In genomic region chr2:179448256-179448655, GRCm38 (mm10) we compare ENCODE assay signal across 35 mouse cellular contexts. TPM values are rescaled to one million over a fixed set of nuclear protein-coding genes. Genes with fewer than 3 reads are reported as not detected.
"Had no signal": no experiment of that assay in that cellular context is flagged by ENCODE, and none has a peak within 500 bp of the region (broad histone marks: within the 10 kb centered on the region; RNA-seq: fewer than 3 reads in every experiment).

No protein-coding gene starts in this region.

- H3K4me3 ChIP-seq: heart, embryonic 10.5 days; heart, embryonic 12.5 days; heart, embryonic 13.5 days; heart, embryonic 15.5 days; hindbrain, embryonic 10.5 days; hindbrain, embryonic 12.5 days; hindbrain, embryonic 13.5 days; hindbrain, embryonic 15.5 days; intestine, embryonic 15.5 days; kidney, embryonic 15.5 days; layer of hippocampus, adult 2 months had no signal

- DNase-seq: heart, postnatal 10 days; heart, postnatal 14 days; heart, postnatal 36 days; heart, postnatal 4 days; kidney, adult 11 months; kidney, adult 18-20 months; kidney, adult 2 months; kidney, adult 8-10 months; kidney, adult 9 months; kidney, postnatal 10 days; kidney, postnatal 14 days; kidney, postnatal 25 days; kidney, postnatal 36 days; kidney, postnatal 4 days; layer of hippocampus, adult 9-11 months; layer of hippocampus, postnatal 36 days had no signal

- H3K4me1 ChIP-seq: heart, embryonic 13.5 days had no signal

- H3K36me3 ChIP-seq: heart, embryonic 10.5 days; heart, embryonic 12.5 days; heart, embryonic 13.5 days; heart, embryonic 15.5 days; hindbrain, embryonic 15.5 days; intestine, embryonic 15.5 days had no signal

- H3K9ac ChIP-seq: heart, embryonic 12.5 days; heart, embryonic 13.5 days; heart, embryonic 15.5 days; hindbrain, embryonic 12.5 days; hindbrain, embryonic 13.5 days; hindbrain, embryonic 14.5 days; hindbrain, embryonic 15.5 days; intestine, embryonic 15.5 days; kidney, embryonic 15.5 days had no signal

- ATAC-seq: hindbrain, embryonic 16.5 days; hindbrain, postnatal 0 days; inflammation-experienced regulatory T-cells, adult 6 months; intestine, embryonic 15.5 days; intestine, embryonic 16.5 days; intestine, postnatal 0 days had no signal

- H3K4me2 ChIP-seq: heart, embryonic 11.5 days; heart, embryonic 12.5 days; heart, embryonic 13.5 days; heart, embryonic 15.5 days; hindbrain, embryonic 12.5 days; hindbrain, embryonic 13.5 days; hindbrain, embryonic 14.5 days; hindbrain, embryonic 15.5 days; intestine, embryonic 15.5 days; kidney, embryonic 15.5 days had no signal

- H3K27ac ChIP-seq: heart, embryonic 10.5 days; heart, embryonic 13.5 days; heart, embryonic 15.5 days; hindbrain, embryonic 10.5 days; hindbrain, embryonic 12.5 days; hindbrain, embryonic 13.5 days; hindbrain, embryonic 14.5 days; hindbrain, embryonic 15.5 days; hindbrain, postnatal 0 days; intestine, embryonic 15.5 days; kidney, embryonic 15.5 days; kidney, postnatal 0 days; layer of hippocampus, adult 2 months had no signal

- H3K9me3 ChIP-seq: heart, embryonic 10.5 days; heart, embryonic 15.5 days; hindbrain, embryonic 15.5 days; kidney, embryonic 15.5 days had no signal

RNA-seq across cellular contexts. Expression of gene Cdh4, which starts 6.0 kb away (rescaled TPM):
- polyA plus RNA-seq: inflammation-experienced regulatory T-cells, adult 6 months had no signal
